Mouse (Mus musculus) liver, postnatal 0 days (tissue): ENCODE measurements around the gene Ttc14.

Experiments used
- CTCF ChIP-seq: sonication (generic); IDR thresholded peaks from 2 replicates; pipeline ENCODE4 v1.5.1; 2016; ENCODE audit warnings: antibody characterized with exemption, low read depth
- EP300 ChIP-seq: IDR thresholded peaks from 2 replicates; pipeline ENCODE4 v1.6.1; 2016; ENCODE audit warnings: antibody characterized with exemption, low read depth, mild to moderate bottlenecking

DNA sequence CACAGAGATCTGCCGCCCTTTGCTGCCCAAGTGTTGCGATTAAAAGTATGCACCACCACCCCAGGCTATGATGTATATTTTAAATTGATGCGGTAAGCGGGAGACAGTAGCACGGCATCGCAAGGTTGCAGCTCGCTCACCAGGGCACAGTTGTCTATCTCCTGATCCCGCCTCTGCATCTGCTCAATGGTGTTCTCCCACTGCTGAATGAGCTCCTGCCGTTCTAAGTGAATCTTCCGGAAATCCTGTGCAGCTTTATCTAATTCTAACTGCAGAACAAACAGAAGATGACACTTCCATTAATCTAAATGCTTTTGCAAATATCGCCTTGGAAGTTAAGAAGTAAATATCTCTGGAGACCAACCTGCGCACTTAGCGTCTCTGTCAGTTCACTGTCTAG, 36.9 kb downstream of the Ttc14 start:
- no peak for TF ChIP-seq CTCF
- no peak for TF ChIP-seq EP300
